Mouse (Mus musculus) ovary, adult 10 weeks (tissue): ENCODE measurements around the gene Hbs1l. TPM values are rescaled to one million over a fixed set of nuclear protein-coding genes. Genes with fewer than 3 reads are reported as not detected.

Source experiments
- polyA plus RNA-seq: library from polyadenylated mRNA; stranded (reverse); fragments of 350-450 nt; fragmentation: Illumina TruSeq; extraction: RNeasy Lipid Tissue Mini Kit (QIAGEN cat#74804); gene quantifications from one replicate; pipeline ENCODE4 v1.2.3, GENCODE M21; 2014

The Hbs1l gene
- 58.0 TPM for polyA plus RNA-seq

GRCm38 (mm10) chr10:21295759-21296621 lies at the start of gene Hbs1l:
Hbs1l (plus strand) TSS chr10:21295979.

DNA sequence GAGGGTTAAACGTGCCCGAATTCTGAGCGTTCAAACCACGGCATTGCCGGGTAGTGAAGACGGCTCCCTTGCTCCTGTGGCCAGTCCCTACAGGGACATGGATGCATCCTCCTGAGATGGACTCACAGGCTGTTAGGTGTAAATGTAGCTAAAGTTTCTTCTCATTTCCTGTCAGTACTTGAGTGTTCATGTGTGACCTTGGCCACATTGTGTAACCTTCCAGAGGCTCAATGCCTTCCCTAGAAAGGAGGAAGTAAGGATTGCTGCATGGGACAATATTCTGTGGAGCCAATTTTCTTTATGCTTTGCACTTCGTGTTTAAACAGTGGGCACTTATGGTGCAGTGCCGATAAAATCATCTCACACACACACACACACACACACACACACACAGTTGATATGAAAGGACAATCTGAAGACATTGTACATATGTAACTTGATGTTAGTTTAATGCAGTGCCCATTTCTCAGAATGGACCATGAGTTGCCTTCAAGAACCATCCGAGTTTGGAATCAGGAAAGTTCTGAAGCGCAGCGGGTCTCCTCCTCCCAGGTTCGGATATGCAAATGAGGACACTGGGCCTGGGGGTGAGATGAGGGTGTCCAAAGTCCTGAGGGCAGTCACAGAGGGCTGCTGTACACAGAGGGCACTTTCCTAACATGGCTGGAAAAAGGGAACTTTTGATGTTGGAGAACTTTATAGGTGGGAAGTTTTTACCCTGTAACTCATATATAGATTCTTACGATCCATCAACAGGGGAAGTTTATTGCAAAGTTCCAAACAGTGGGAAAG lies 81.1 kb downstream of the Hbs1l start, which contains the start of gene Aldh8a1:
Gene Aldh8a1, plus strand, starts transcription at position 610 of the 792 bp plus-strand sequence.

Other genes starting within 250 kb of the Hbs1l start
- gene Myb, start 135.0 kb upstream of the Hbs1l start, polyA plus RNA-seq = 3.1 TPM
- not detected for gene Aldh8a1, start 81.3 kb downstream of the Hbs1l start, polyA plus RNA-seq